Mouse (Mus musculus) liver, embryonic 16.5 days (tissue): ENCODE data around the gene Dna2. TPM values are rescaled to one million over a fixed set of nuclear protein-coding genes. Genes with fewer than 3 reads are reported as not detected.
"Not testable (repeated sequence)": the region's sequence is repeated elsewhere in the genome, so short reads cannot be mapped to it uniquely, and the experiment has no call there.

Experiments
- ATAC-seq: fragments of 200-750 bp; cut with Nextera tagmentation; 2 replicates; pipeline ENCODE4 v1.8.0; 2017; ENCODE audit warnings: low read depth, mild to moderate bottlenecking, moderate number of reproducible peaks, moderate library complexity
- H3K27ac ChIP-seq: fragments of 300-500 bp; sonication (generic); 2 replicates; pipeline ENCODE4 v1.5.1; 2014; ENCODE audit warnings: mild to moderate bottlenecking, low read length
- H3K27me3 ChIP-seq: fragments of 300-500 bp; sonication (generic); 2 replicates; pipeline ENCODE4 v1.6.1; 2014; ENCODE audit warnings: low read depth, low read length, mixed read lengths; ENCODE audit not compliant: control insufficient read depth, insufficient read depth
- H3K36me3 ChIP-seq: fragments of 300-500 bp; sonication (generic); 2 replicates; pipeline ENCODE4 v1.6.1; 2014; ENCODE audit warnings: mild to moderate bottlenecking; ENCODE audit not compliant: control insufficient read depth, insufficient read depth
- H3K4me1 ChIP-seq: fragments of 300-500 bp; sonication (generic); 2 replicates; pipeline ENCODE4 v1.6.1; 2014; ENCODE audit warnings: low read depth, low read length, mixed read lengths; ENCODE audit not compliant: control insufficient read depth
- H3K4me2 ChIP-seq: fragments of 300-500 bp; sonication (generic); 2 replicates; pipeline ENCODE4 v1.6.1; 2014; ENCODE audit warnings: low read depth, low read length, mixed read lengths
- H3K4me3 ChIP-seq: fragments of 300-500 bp; sonication (generic); 2 replicates; pipeline ENCODE4 v1.5.1; 2014; ENCODE audit warnings: low read depth, mild to moderate bottlenecking, low read length
- H3K9ac ChIP-seq: fragments of 300-500 bp; sonication (generic); 2 replicates; pipeline ENCODE4 v1.6.1; 2014; ENCODE audit warnings: low read depth, low read length
- H3K9me3 ChIP-seq: fragments of 300-500 bp; sonication (generic); replicated peaks from 2 replicates; pipeline ENCODE4 v1.6.1; 2016; ENCODE audit warnings: low read length; ENCODE audit not compliant: control insufficient read depth
- WGBS: fragments of 180-500 bp; shearing (Covaris S2); extraction: QIAGEN DNeasy Blood & Tissue Kit; methylation state at CpG from one replicate; pipeline ENCODE4 v1.1.7; 2014; ENCODE audit not compliant: insufficient replicate concordance; 5-methylcytosine and 5-hydroxymethylcytosine counted together
- polyA plus RNA-seq: library from polyadenylated mRNA; unstranded; fragments of >200 nt; fragmentation: Nextera tagmentation; extraction: Ambion mirVana; gene quantifications from 2 replicates; pipeline ENCODE4 v1.2.1, GENCODE M21; 2015

Dna2 gene
- 20.3 and 21.1 TPM in 2 replicates for polyA plus RNA-seq

DNA sequence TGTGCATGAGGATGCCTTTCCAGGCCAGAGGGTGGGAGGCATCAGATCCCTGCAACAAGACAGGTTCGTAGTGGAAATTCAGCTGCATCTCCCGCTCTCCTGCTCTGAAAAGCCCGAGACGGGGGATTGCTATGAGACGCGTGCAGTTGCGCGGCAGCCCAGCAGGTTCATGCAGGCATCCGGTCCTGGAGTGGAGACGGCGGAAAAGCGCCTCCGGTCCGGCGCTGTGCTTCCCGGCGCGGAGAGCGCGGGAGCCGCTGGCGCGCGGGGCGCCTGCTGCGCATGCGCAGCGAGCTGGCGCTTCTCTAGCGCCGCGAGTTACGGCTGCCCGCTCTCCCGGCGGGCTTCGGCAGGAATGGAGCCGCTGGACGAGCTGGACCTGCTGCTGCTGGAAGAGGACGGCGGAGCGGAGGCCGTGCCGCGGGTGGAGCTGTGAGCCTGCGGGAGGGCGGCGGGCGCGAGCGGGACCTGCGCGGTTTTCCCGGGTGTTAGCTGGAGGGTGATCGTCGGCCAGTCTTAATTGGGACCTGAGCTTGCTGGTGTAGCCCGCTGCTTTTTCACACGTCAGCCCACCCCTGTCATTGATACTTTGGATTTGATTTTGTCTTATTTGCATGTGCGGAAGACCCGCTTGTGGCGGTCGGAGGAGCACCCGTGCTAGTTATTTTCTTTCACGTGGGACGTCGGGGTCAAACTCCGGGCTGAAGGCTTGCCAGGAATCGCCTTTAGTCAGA lies at the start of gene Dna2:
Dna2 (plus strand) TSS at position 289 of the 734 bp plus-strand sequence.
- H3K4me1 ChIP-seq: peaks cover 30% of the 10 kb centered on the region
- H3K4me2 ChIP-seq: peak within 1 kb of the TSS; percentile 96
- H3K4me3 ChIP-seq: peak within 1 kb of the TSS; percentile 87
- ATAC-seq: peak; percentile 85
- peaks cover 17% of the 10 kb centered on the region for H3K36me3 ChIP-seq
- WGBS: under 1% methylated on average over 67 of the region's 68 CpGs
- H3K27me3 ChIP-seq: no peaks in the 10 kb centered on the region
- no peaks in the 10 kb centered on the region for H3K9me3 ChIP-seq
- peak within 1 kb of the TSS; percentile 92 for H3K27ac ChIP-seq
- H3K9ac ChIP-seq: peak within 1 kb of the TSS; percentile 94

DNA sequence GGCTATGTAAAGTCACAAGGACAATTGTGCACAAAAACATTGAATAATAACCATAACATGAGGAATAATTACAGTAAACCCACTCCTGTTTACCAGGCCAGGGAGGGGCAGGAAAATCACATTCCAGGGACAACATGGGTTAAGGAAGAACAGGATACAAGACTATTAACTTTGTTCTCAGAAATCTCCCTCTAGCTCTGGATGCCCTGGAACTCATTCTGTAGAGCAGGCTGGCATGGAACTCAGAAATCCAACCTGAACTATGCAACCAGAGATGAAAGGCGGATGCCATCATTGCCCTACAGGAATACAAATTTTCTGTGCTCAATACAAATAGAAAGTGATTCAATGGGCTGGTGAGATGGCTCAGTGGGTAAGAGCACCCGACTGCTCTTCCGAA lies 49.4 kb upstream of the Dna2 start:
- Histone ChIP-seq H3K27me3 (no peaks in the 10 kb centered on the region), H3K9me3 (no peaks in the 10 kb centered on the region), H3K4me2 (no peak overlapping the region), H3K9ac (no peak overlapping the region), H3K27ac (no peak overlapping the region), H3K36me3 (no peaks in the 10 kb centered on the region), H3K4me1 (no peaks in the 10 kb centered on the region), H3K4me3 (no peak overlapping the region)
- no peak for ATAC-seq
- WGBS: 84% methylated on average over 3 of the region's 3 CpGs

DNA sequence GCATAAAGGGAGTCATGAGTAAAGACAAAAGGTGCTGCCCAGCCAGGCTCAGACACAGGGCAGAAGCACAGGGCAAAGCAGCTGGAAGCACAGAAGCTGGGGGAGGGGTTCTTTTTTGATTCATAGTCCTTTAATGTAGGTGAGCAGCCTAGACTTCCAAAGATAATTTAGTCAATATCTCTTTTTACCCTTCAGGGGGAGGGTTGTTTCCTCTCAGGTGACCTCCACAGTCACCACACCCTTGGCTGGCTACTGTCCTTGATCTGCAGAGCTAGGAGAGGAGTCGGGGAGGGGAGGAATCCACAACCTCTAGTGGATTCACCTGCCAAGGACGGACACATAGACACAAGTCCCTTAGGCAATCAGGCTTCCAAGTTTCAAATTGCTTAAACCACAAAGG lies 48.8 kb upstream of the Dna2 start:
- no peak overlapping the region for H3K27ac ChIP-seq
- H3K4me3 ChIP-seq: no peak overlapping the region
- ATAC-seq: no peak
- no peaks in the 10 kb centered on the region for H3K36me3 ChIP-seq
- H3K4me1 ChIP-seq: no peaks in the 10 kb centered on the region
- H3K9me3 ChIP-seq: no peaks in the 10 kb centered on the region
- WGBS: 57% methylated on average over 2 of the region's 2 CpGs
- H3K4me2 ChIP-seq: no peak overlapping the region
- H3K27me3 ChIP-seq: no peaks in the 10 kb centered on the region
- no peak overlapping the region for H3K9ac ChIP-seq

DNA sequence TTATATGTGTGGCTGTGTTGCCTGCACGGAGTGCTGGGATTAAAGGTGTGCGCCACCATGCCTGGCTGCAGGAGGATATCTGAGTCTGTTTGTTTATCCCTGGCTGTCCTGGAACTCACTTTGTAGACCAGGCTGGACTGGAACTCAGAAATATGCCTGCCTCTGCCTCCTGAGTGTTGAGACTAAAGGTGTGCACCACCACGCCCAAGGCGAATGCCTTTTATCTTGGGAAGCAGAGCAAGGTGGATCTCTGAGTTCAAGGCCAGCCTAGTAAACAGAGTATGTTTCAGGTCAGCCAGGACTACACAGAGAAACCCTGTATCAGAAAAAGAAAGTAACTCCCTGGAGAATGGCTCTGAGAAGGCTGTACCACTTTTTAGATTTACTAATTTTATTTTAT lies 46.7 kb upstream of the Dna2 start:
- Histone ChIP-seq H3K27me3 (no peaks in the 10 kb centered on the region), H3K36me3 (no peaks in the 10 kb centered on the region), H3K27ac (no peak overlapping the region), H3K4me2 (no peak overlapping the region), H3K9ac (no peak overlapping the region), H3K4me1 (no peaks in the 10 kb centered on the region), H3K9me3 (no peaks in the 10 kb centered on the region), H3K4me3 (no peak overlapping the region)
- 80% methylated on average over 4 of the region's 4 CpGs for WGBS
- ATAC-seq: no peak

DNA sequence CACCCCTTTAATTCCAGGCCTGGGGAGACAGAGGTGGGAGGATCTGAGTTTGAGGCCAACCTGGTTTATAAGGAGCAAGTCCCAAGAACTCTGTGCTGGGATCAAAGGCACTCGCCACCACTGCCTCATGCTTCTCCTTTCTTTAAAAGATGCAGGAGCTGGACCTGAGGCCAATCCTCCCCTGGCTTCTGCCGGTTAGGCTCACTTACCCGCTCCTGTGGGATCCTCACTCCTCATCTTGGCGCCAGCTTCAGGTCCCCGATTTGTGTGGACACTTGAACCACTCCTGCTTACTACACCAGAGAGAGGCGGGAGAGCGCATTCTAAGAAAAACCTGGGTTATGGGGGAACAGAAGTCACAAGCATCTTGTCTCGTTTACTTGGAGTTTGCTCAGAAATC lies 45.0 kb upstream of the Dna2 start:
- 45% methylated on average over 8 of the region's 8 CpGs for WGBS
- H3K4me1 ChIP-seq: no peaks in the 10 kb centered on the region
- H3K9ac ChIP-seq: no peak overlapping the region
- no peak for ATAC-seq
- H3K9me3 ChIP-seq: no peaks in the 10 kb centered on the region
- H3K36me3 ChIP-seq: no peaks in the 10 kb centered on the region
- no peaks in the 10 kb centered on the region for H3K27me3 ChIP-seq
- H3K4me3 ChIP-seq: no peak overlapping the region
- H3K4me2 ChIP-seq: no peak overlapping the region
- H3K27ac ChIP-seq: no peak overlapping the region

DNA sequence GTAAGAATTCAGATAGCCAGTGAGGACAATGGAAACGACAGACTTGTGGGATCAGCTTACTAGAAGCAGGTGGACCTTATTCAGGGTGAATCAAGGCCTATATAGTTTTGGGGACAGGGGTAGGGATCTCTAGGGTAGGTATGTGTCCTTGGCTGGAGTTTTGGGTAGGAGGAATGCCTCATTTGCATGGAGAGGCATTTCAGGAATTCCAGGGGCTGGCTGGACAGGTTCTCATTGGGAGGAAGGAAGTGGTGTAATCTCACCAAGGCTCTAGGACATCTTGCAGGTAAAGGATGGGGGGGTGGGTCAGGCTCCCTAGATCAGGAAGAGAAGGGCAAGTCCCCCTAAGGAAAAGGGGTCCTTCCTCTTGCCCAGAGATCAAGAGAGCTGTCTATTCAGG lies 44.0 kb upstream of the Dna2 start:
- Histone ChIP-seq H3K4me3 (no peak overlapping the region), H3K4me1 (no peaks in the 10 kb centered on the region), H3K27me3 (no peaks in the 10 kb centered on the region), H3K9me3 (no peaks in the 10 kb centered on the region), H3K36me3 (no peaks in the 10 kb centered on the region), H3K9ac (no peak overlapping the region), H3K4me2 (no peak overlapping the region), H3K27ac (no peak overlapping the region; the same call in 1 of the 2 replicates)
- WGBS: 32% methylated on average over 1 of the region's 1 CpGs
- ATAC-seq: no peak

DNA sequence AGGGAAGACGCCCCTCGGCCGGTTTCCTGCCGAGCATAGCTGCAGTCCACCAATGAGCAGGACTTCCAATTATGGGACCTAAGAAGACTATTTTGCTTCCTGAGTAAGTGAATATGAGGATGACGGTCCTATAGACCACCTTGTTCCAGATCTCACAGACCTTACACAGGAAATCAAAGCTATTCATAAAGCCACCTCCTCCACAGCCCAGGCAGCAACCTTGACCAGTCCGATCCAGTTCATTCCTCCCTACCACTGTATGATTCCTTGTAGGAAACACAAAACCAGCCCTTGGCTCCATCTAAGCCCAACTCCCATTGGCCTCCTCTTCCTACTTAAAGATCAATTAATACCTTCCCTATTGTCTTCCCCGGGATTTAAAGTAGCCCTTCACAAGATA lies 40.5 kb upstream of the Dna2 start:
- Histone ChIP-seq H3K9me3 (no peaks in the 10 kb centered on the region), H3K4me2 (no peak overlapping the region), H3K36me3 (no peaks in the 10 kb centered on the region), H3K9ac (no peak overlapping the region), H3K27me3 (no peaks in the 10 kb centered on the region), H3K27ac (no peak overlapping the region), H3K4me3 (no peak overlapping the region), H3K4me1 (no peaks in the 10 kb centered on the region)
- WGBS: 68% methylated on average over 7 of the region's 7 CpGs
- no peak for ATAC-seq

DNA sequence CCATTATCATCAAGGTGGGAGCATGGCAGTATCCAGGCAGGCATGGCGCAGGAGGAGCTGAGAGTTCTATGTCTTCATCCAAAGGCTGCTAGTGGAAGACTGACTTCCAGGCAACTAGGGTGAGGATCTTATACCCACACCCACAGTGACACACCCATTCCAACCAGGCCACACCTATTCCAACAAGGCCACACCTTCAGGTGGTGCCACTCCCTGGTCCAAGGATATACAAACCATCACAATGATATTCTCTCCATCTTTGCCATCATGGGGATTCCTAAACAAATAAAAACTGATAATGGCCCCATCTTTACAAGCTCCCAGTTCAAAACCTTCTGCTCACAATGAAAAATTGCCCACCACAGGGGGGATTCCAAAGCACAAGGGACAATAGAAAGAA lies 37.9 kb upstream of the Dna2 start, which contains the start of gene Tet1:
Tet1 (minus strand) TSS at position 101 of the 400 bp plus-strand sequence.
- not testable (repeated sequence) for H3K36me3 ChIP-seq, H3K27ac ChIP-seq, H3K4me3 ChIP-seq, H3K27me3 ChIP-seq, ATAC-seq, H3K9ac ChIP-seq, H3K4me1 ChIP-seq, H3K4me2 ChIP-seq, H3K9me3 ChIP-seq
- WGBS: no CpG with 5 or more reads among the region's 1 CpGs

DNA sequence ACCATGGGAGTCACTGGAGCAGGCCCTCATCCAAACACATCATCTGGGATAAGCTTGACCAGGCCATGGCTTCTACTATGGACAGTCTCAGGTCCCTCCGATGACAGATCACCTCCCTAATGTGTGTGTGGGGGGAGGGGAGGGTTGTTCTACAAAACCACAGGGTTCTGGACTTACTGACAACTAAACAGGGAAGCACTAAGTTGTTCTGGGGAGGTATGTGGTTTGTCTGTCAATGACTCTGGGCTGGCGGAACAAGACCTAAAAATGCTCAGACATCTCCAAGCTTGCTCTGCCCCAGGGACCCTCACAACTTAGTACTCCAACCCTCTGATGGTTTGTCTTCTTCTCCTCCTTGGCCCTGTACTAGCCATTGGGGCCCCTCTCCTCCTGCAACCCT lies 35.7 kb upstream of the Dna2 start:
- Histone ChIP-seq H3K9me3 (no peaks in the 10 kb centered on the region), H3K36me3 (no peaks in the 10 kb centered on the region), H3K4me3 (no peak overlapping the region), H3K4me1 (no peaks in the 10 kb centered on the region), H3K9ac (no peak overlapping the region), H3K27ac (no peak overlapping the region), H3K4me2 (no peak overlapping the region), H3K27me3 (no peaks in the 10 kb centered on the region)
- no peak for ATAC-seq
- 43% methylated on average over 2 of the region's 2 CpGs for WGBS
